Comparison of ENCODE assay signal across 19 mouse cellular contexts in genomic region chr4:29090949-29091348, GRCm38 (mm10).
A peak's percentile ranks its signal among the peaks of the same experiment; 100 is the strongest.
DNase-seq lines count a peak whose midpoint lies in the region; ATAC-seq and TF ChIP-seq lines count a peak whose summit lies in the region.
"Had no signal": no experiment of that assay in that cellular context is flagged by ENCODE, and none has a peak within 500 bp of the region (broad histone marks: within the 10 kb centered on the region; RNA-seq: fewer than 3 reads in every experiment).

No protein-coding gene starts in this region.

- no peak for TF ChIP-seq POLR2A in ES-Bruce4 (IDR thresholded peaks at IDR 0.05; ENCODE audit: insufficient read depth, low read length)

- peaks cover 32% of the 10 kb centered on the region for H3K4me1 ChIP-seq in heart, embryonic 13.5 days
- H3K4me1 ChIP-seq in kidney, embryonic 16.5 days (ENCODE audit: insufficient read depth, low read length): no peaks in the 10 kb centered on the region
- H3K4me1 ChIP-seq in ES-Bruce4 (ENCODE audit: control insufficient read depth, insufficient read depth, low read length): peaks cover 8% of the 10 kb centered on the region
- H3K4me1 ChIP-seq in limb, embryonic 10.5 days: peaks cover 6% of the 10 kb centered on the region
- H3K4me1 ChIP-seq: hindbrain, embryonic 12.5 days had no signal

- H3K36me3 ChIP-seq in heart, embryonic 13.5 days: no peaks in the 10 kb centered on the region
- H3K36me3 ChIP-seq in kidney, embryonic 16.5 days (ENCODE audit: insufficient read depth, low read length): no peaks in the 10 kb centered on the region
- no peaks in the 10 kb centered on the region for H3K36me3 ChIP-seq in ES-Bruce4 (ENCODE audit: control insufficient read depth, insufficient read depth, low read length, poor library complexity, severe bottlenecking)
- H3K36me3 ChIP-seq in limb, embryonic 10.5 days: no peaks in the 10 kb centered on the region
- H3K36me3 ChIP-seq: forebrain, embryonic 10.5 days; hindbrain, embryonic 12.5 days had no signal

- no peak for TF ChIP-seq EP300 in ES-Bruce4 (IDR thresholded peaks at IDR 0.05; ENCODE audit: insufficient read depth, low read depth, low read length)

- H3K27me3 ChIP-seq in heart, embryonic 13.5 days (replicated peaks): peaks cover 12% of the 10 kb centered on the region
- no peaks in the 10 kb centered on the region for H3K27me3 ChIP-seq in kidney, embryonic 16.5 days (ENCODE audit: insufficient read depth, low read length)
- H3K27me3 ChIP-seq in ES-Bruce4 (ENCODE audit: control insufficient read depth, insufficient read depth, low read length, poor library complexity, severe bottlenecking): no peaks in the 10 kb centered on the region
- no peaks in the 10 kb centered on the region for H3K27me3 ChIP-seq in limb, embryonic 10.5 days (ENCODE audit: low read depth, poor library complexity, severe bottlenecking)
- H3K27me3 ChIP-seq: hindbrain, embryonic 12.5 days had no signal

- TF ChIP-seq CTCF in ES-Bruce4 (IDR thresholded peaks at IDR 0.05; ENCODE audit: low read depth, low read length): no peak

- H3K27ac ChIP-seq in heart, embryonic 13.5 days (replicated peaks): peak overlapping the region; percentile 61
- H3K27ac ChIP-seq in kidney, embryonic 16.5 days (ENCODE audit: low read length): no peak overlapping the region
- peak overlapping the region; percentile 91 for H3K27ac ChIP-seq in ES-Bruce4 (ENCODE audit: insufficient read depth, low read length)
- H3K27ac ChIP-seq in limb, embryonic 10.5 days: no peak overlapping the region
- H3K27ac ChIP-seq: forebrain, embryonic 10.5 days; hindbrain, embryonic 12.5 days; layer of hippocampus, adult 2 months had no signal

- no peaks in the 10 kb centered on the region for H3K9me3 ChIP-seq in heart, embryonic 13.5 days
- H3K9me3 ChIP-seq in kidney, embryonic 16.5 days (ENCODE audit: low read length): no peaks in the 10 kb centered on the region
- H3K9me3 ChIP-seq in ES-Bruce4 (replicated peaks; ENCODE audit: control insufficient read depth, insufficient read depth, low read length, poor library complexity, severe bottlenecking): no peaks in the 10 kb centered on the region
- H3K9me3 ChIP-seq in limb, embryonic 10.5 days (replicated peaks): no peaks in the 10 kb centered on the region
- H3K9me3 ChIP-seq: hindbrain, embryonic 12.5 days had no signal

- H3K9ac ChIP-seq in heart, embryonic 13.5 days: no peak overlapping the region
- H3K9ac ChIP-seq in kidney, embryonic 16.5 days (replicated peaks; ENCODE audit: low read length): no peak overlapping the region
- H3K9ac ChIP-seq in ES-Bruce4 (ENCODE audit: low read depth, poor library complexity, severe bottlenecking): no peak overlapping the region
- H3K9ac ChIP-seq: hindbrain, embryonic 12.5 days had no signal

- H3K4me3 ChIP-seq in heart, embryonic 13.5 days: 0 out of 2 replicates have a peak overlapping the region, but pooled peaks have one; percentile 6
- H3K4me3 ChIP-seq in kidney, embryonic 16.5 days (ENCODE audit: low read length): no peak overlapping the region
- H3K4me3 ChIP-seq in ES-Bruce4 (ENCODE audit: low read depth, low read length): no peak overlapping the region
- no peak overlapping the region for H3K4me3 ChIP-seq in limb, embryonic 10.5 days
- H3K4me3 ChIP-seq: forebrain, embryonic 10.5 days; hindbrain, embryonic 12.5 days; layer of hippocampus, adult 2 months had no signal

- H3K4me2 ChIP-seq in heart, embryonic 13.5 days: peak overlapping the region; percentile 51
- H3K4me2 ChIP-seq in kidney, embryonic 16.5 days (replicated peaks; ENCODE audit: low read depth, low read length): no peak overlapping the region
- H3K4me2 ChIP-seq: hindbrain, embryonic 12.5 days; midbrain, embryonic 11.5 days had no signal

- no peak for DNase-seq in heart, adult 9 months (ENCODE audit: low spot score in 2 of 2)
- DNase-seq in kidney, adult 18-20 months: no peak
- DNase-seq in ES-CJ7 (ENCODE audit: low read depth, low spot score): peak; percentile 41
- no peak for DNase-seq in limb, embryonic 10.5 days (ENCODE audit: low spot score)
- DNase-seq: cerebellum, adult 11 months; cerebellum, adult 9-11 months; gastrocnemius, postnatal 10 days; kidney, postnatal 10 days; thymus, adult 18-20 months; thymus, postnatal 4 days had no signal

- no peak for ATAC-seq in heart, embryonic 13.5 days (ENCODE audit: extremely low read depth, insufficient number of reproducible peaks, low FRiP score, low TSS enrichment)
- peak; percentile 73; the same call in 1 of the 2 replicates for ATAC-seq in kidney, embryonic 16.5 days (ENCODE audit: low FRiP score, low TSS enrichment)
- ATAC-seq: forebrain, embryonic 16.5 days; intestine, postnatal 0 days had no signal

- 11% methylated on average over 4 of the region's 4 CpGs for WGBS in heart, embryonic 13.5 days
- 19% methylated on average over 4 of the region's 4 CpGs for WGBS in kidney, embryonic 16.5 days
- WGBS in limb, embryonic 10.5 days: 32% methylated on average over 4 of the region's 4 CpGs

Comparison
In these comparisons a context has a peak if more than half of its experiments do, and no peak if none do; other contexts are left out.
1. H3K27ac ChIP-seq: peak in heart, embryonic 13.5 days (single experiment) and ES-Bruce4 (single experiment); none in kidney, embryonic 16.5 days (single experiment) and limb, embryonic 10.5 days (single experiment).